Mouse (Mus musculus) intestine, embryonic 14.5 days (tissue): ENCODE results near the gene Foxred2. TPM values are rescaled to one million over a fixed set of nuclear protein-coding genes. Genes with fewer than 3 reads are reported as not detected.

ENCODE experiments used
- ATAC-seq: fragments of 200-750 bp; cut with Nextera tagmentation; replicated peaks from 2 replicates; pipeline ENCODE4 v1.8.0; 2017; ENCODE audit warnings: low read depth, moderate number of reproducible peaks, moderate TSS enrichment, moderate library complexity; ENCODE audit not compliant: low FRiP score, low TSS enrichment
- DNase-seq: peaks from one replicate; pipeline ENCODE4 v3.0.0-alpha.2; 2018; ENCODE audit warnings: low spot score
- H3K27ac ChIP-seq: fragments of 300-500 bp; sonication (generic); 2 replicates; pipeline ENCODE4 v1.5.1; 2014; ENCODE audit warnings: low read depth, mild to moderate bottlenecking, control low read depth
- H3K27me3 ChIP-seq: fragments of 300-500 bp; sonication (generic); replicated peaks from 2 replicates; pipeline ENCODE4 v1.6.1; 2014; ENCODE audit warnings: low read length, control low read depth; ENCODE audit not compliant: control insufficient read depth, insufficient read depth
- H3K36me3 ChIP-seq: fragments of 300-500 bp; sonication (generic); 2 replicates; pipeline ENCODE4 v1.6.1; 2014; ENCODE audit warnings: low read length, control low read depth; ENCODE audit not compliant: control insufficient read depth, insufficient read depth
- H3K4me1 ChIP-seq: fragments of 300-500 bp; sonication (generic); replicated peaks from 2 replicates; pipeline ENCODE4 v1.6.1; 2014; ENCODE audit warnings: low read length, control low read depth, mixed read lengths; ENCODE audit not compliant: control insufficient read depth, insufficient read depth
- H3K4me2 ChIP-seq: fragments of 300-500 bp; sonication (generic); 2 replicates; pipeline ENCODE4 v1.6.1; 2014; ENCODE audit warnings: low read length
- H3K4me3 ChIP-seq: fragments of 300-500 bp; sonication (generic); 2 replicates; pipeline ENCODE4 v1.5.1; 2014; ENCODE audit warnings: low read depth, low read length, control low read depth, mixed read lengths
- H3K9ac ChIP-seq: fragments of 300-500 bp; sonication (generic); 2 replicates; pipeline ENCODE4 v1.6.1; 2014; ENCODE audit warnings: mild to moderate bottlenecking, low read length
- H3K9me3 ChIP-seq: fragments of 300-500 bp; sonication (generic); 2 replicates; pipeline ENCODE4 v1.6.1; 2016; ENCODE audit warnings: low read length, control low read depth; ENCODE audit not compliant: control insufficient read depth
- WGBS: fragments of 180-500 bp; shearing (Covaris S2); extraction: QIAGEN DNeasy Blood & Tissue Kit; methylation state at CpG from one replicate; pipeline ENCODE4 v1.1.7; 2014; 5-methylcytosine and 5-hydroxymethylcytosine counted together
- polyA plus RNA-seq: library from polyadenylated mRNA; unstranded; fragments of >200 nt; fragmentation: Nextera tagmentation; extraction: Ambion mirVana; gene quantifications from 2 replicates; pipeline ENCODE4 v1.2.1, GENCODE M21; 2014

Foxred2 gene
- polyA plus RNA-seq, 1 experiment from 2014 or later = 4.7 TPM

DNA sequence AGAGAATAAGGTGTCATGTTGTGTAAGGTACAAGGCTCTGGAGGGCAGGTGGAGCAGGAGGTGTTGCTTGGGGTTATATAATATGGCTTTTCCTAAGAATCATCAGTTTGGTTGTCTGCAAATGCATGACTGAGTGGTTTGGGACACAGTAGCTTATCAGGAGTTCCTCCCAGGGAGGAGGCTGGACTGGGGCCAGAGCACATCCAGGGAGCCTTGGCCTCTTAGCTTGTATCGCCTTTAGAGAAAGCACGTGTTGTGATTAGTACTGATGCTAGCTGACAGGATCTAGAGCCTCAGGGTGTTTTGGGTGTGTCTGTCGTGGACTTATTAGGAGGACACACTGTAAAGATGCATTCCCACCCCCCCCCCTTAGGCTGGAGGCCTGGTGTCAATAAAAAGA, 21.1 kb upstream of the Foxred2 start:
- no peak overlapping the region for H3K9ac ChIP-seq
- WGBS = 67% methylated on average over 3 of the region's 3 CpGs
- ATAC-seq (no peak), DNase-seq (no peak)
- 0 out of 2 replicates have a peak, but pooled peaks cover 2% of the 10 kb centered on the region for H3K27me3 ChIP-seq
- H3K36me3 ChIP-seq = no peaks in the 10 kb centered on the region
- H3K4me2 ChIP-seq = no peak overlapping the region
- no peak overlapping the region for H3K4me3 ChIP-seq
- no peak overlapping the region for H3K27ac ChIP-seq
- no peaks in the 10 kb centered on the region for H3K4me1 ChIP-seq
- no peaks in the 10 kb centered on the region for H3K9me3 ChIP-seq

DNA sequence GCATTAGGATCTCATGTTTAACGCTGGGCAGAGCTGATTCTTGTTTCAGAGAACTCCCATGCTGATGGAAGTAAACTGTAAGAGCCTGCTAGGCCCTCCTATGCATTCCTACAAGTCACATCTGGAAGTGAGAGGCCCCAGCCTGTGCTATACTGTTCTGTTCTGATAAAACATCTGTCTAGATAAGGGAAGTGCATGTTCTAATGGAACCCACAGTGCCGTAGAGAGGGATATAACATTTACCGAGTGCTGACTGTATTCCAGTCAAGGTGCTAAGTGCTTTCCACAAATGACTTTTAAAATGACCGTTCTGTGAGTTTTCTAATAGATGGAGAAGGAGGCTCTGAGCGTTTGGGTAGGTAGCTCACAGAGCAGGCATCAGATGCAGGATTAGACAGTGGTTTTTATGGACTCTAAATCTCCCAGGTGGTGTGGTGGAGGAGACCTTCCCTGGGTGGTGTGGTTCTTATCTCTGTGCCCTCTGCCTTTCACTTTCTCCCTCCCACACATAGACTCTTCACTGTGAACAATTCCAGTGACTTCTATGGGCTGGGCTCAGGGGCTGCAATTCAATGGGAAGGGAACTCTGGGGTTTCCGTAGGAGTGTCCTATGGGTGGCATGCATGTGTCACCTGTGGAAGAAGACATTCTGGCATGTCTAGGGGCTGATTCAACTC, 17.8 kb upstream of the Foxred2 start:
- 75% methylated on average over 6 of the region's 6 CpGs for WGBS
- no peak for ATAC-seq
- no peak overlapping the region for H3K4me2 ChIP-seq

DNA sequence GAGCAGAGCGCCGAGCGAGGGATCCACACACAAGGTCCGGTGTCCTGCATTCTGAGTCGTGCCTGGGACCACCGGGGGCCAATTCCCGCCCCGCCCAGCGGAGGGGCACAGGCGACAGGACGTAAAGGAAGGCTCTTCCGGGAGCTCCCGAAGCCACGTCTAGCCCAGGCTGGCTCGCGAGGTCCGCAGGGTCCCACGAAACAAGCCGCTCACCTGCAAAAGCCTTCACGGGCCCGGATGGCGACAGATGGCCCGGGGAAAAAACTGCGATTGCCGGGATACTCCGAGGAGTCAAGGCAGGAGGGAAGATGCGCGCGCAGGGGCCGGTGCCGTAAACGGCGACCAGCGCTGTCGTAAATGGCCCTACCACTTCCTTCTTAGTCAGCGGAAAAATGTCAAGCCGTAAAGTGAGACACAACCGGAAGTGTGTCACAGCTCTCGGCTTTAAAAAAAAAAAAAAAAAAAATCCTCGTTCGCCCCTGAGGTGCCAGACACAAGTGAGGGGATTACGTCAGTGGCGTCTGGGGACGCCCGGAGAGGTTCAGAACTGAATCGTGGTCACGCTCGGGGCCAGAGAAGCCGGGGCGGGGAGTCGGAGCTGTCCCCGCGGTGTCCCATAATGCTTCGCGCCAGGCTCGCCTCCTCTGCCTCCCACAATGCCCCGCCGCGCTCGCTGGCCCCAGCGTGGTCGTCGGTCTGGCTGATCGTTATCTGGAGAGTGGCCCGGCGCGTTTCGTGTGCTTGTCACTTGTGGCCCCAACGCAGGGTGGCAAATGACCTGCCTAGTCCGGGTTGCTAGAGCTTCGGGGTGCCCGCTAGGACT, 14.2 kb upstream of the Foxred2 start, which contains the start of gene Eif3d:
Gene Eif3d, minus strand, starts transcription at position 344 of the 823 bp plus-strand sequence.
- peak within 1 kb of the TSS; percentile 100 for H3K27ac ChIP-seq
- H3K36me3 ChIP-seq = peaks cover 32% of the 10 kb centered on the region
- peaks cover 9% of the 10 kb centered on the region for H3K4me1 ChIP-seq
- H3K27me3 ChIP-seq = no peaks in the 10 kb centered on the region
- peak; percentile 98 for DNase-seq
- peak; percentile 86 for ATAC-seq
- WGBS = under 1% methylated on average over 72 of the region's 72 CpGs
- H3K9ac ChIP-seq = peak within 1 kb of the TSS; percentile 98
- no peaks in the 10 kb centered on the region for H3K9me3 ChIP-seq
- peak within 1 kb of the TSS; percentile 99 for H3K4me2 ChIP-seq
- H3K4me3 ChIP-seq = peak within 1 kb of the TSS; percentile 95

More for the DNA sequence above, 17.8 kb upstream of the Foxred2 start:
- no peaks in the 10 kb centered on the region for H3K36me3 ChIP-seq
- H3K27ac ChIP-seq = no peak overlapping the region
- H3K4me1 ChIP-seq = peaks cover 6% of the 10 kb centered on the region
- DNase-seq = no peak
- no peaks in the 10 kb centered on the region for H3K9me3 ChIP-seq
- H3K4me3 ChIP-seq = no peak overlapping the region
- H3K27me3 ChIP-seq = no peaks in the 10 kb centered on the region
- H3K9ac ChIP-seq = no peak overlapping the region

DNA sequence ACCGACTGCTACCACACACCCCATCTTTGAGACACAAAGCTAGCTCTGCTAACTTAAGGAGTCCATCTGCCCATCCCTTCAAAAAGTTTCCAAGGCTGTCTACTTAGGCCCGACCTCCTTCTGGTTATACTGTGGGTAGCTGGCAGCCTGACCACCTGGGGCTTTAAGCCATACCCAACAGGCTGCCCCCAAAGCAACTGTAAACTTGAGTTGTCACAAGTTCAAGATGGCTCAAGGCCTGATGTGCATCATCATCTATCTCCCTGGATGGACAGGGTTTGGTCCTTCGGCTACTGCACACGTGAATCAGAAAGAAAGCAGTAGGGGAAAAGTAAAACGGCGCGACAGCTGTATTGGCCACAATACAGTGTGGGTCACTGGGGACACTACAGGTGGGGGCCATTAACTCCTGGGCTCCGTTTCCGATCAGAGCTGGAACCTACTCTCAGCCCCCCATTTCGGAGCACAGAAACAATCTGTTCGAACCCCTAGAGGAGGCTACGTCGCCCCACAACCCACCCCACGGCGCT, 13.5 kb upstream of the Foxred2 start:
- WGBS = 3% methylated on average over 15 of the region's 15 CpGs

DNA sequence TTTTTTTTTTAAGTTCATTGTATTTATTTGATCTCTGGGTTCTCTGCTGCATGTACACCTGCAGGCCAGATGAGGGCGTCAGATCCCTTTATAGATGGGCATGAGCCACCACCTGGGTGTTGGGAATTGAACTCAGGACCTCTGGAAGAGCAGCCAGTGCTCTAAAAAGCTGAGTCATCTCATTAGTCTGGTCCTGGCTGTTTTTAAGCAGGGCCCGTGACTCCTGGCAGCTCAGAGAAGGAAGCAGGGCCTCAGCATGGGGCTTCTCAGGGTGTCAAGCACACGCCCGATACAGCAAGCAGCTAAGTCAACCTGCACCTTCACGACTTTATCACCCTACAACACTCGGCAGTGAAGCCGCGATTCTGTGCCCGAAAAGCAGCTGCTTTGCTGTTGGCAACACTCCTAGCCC, 8.6 kb upstream of the Foxred2 start:
- no peak overlapping the region for H3K9ac ChIP-seq
- ATAC-seq (no peak), DNase-seq (no peak)
- 85% methylated on average over 9 of the region's 9 CpGs for WGBS
- H3K4me1 ChIP-seq = peaks cover 9% of the 10 kb centered on the region
- H3K4me2 ChIP-seq = no peak overlapping the region
- no peak overlapping the region for H3K27ac ChIP-seq
- peaks cover 87% of the 10 kb centered on the region for H3K36me3 ChIP-seq
- H3K27me3 ChIP-seq = no peaks in the 10 kb centered on the region
- H3K4me3 ChIP-seq = no peak overlapping the region
- no peaks in the 10 kb centered on the region for H3K9me3 ChIP-seq

More for the DNA sequence above, 13.5 kb upstream of the Foxred2 start:
- peaks cover 38% of the 10 kb centered on the region for H3K36me3 ChIP-seq
- H3K4me2 ChIP-seq = peak overlapping the region; percentile 99
- H3K9me3 ChIP-seq = no peaks in the 10 kb centered on the region
- H3K27me3 ChIP-seq = no peaks in the 10 kb centered on the region
- H3K4me1 ChIP-seq = peaks cover 9% of the 10 kb centered on the region
- ATAC-seq = peak; percentile 51
- peak overlapping the region; percentile 100 for H3K27ac ChIP-seq
- DNase-seq = peak; percentile 57
- peak overlapping the region; percentile 95 for H3K4me3 ChIP-seq
- H3K9ac ChIP-seq = peak overlapping the region; percentile 98

DNA sequence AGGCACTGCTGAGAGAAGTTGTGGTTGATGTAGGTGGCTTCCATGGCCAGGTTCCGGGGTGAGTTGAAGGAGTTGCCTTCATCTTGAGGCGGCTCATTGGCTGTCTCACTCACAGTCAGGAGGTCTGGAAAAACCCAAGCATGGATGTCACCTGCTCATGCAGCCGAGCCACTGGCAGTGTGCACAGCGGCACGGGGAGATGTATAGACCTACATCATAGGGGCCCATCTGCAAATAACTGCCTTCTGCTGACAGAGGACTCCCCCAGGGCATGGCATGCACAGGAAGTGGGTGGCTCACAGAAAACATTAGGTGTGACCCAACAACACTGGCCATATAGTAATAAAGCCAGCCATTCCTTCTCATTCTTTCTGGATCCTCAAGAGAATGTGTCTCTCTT, 5.9 kb upstream of the Foxred2 start:
- ATAC-seq (no peak), DNase-seq (no peak)
- Histone ChIP-seq H3K9me3 (no peaks in the 10 kb centered on the region), H3K9ac (no peak overlapping the region), H3K4me2 (no peak overlapping the region), H3K4me1 (no peaks in the 10 kb centered on the region), H3K36me3 (peaks cover 94% of the 10 kb centered on the region), H3K27ac (no peak overlapping the region), H3K27me3 (no peaks in the 10 kb centered on the region), H3K4me3 (no peak overlapping the region)
- 92% methylated on average over 5 of the region's 5 CpGs for WGBS

DNA sequence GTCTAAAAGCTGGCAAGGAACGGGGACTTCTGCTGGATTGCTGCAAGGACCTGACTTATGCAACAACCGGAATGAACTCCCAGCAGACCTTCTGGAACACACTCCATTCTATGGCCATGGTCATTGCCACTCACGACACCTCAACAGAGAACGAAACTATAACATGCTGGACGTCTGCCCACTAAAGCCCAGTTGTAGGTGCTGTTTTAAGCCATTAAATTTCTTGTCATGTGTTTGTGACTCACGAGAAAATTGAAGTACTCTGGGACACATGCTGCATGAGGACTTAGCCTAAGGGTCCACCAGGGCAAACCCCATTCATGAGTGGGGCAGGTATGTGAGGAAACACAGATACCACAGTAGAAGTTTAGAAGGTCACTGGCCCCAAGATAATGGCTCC, 4.2 kb upstream of the Foxred2 start:
- Histone ChIP-seq H3K4me3 (no peak overlapping the region), H3K9ac (no peak overlapping the region), H3K4me1 (peaks cover 6% of the 10 kb centered on the region; the same call in 1 of the 2 replicates), H3K9me3 (no peaks in the 10 kb centered on the region), H3K27me3 (peaks cover 7% of the 10 kb centered on the region), H3K4me2 (no peak overlapping the region), H3K27ac (no peak overlapping the region), H3K36me3 (peaks cover 76% of the 10 kb centered on the region)
- 91% methylated on average over 6 of the region's 6 CpGs for WGBS
- DNase-seq (no peak), ATAC-seq (no peak)

DNA sequence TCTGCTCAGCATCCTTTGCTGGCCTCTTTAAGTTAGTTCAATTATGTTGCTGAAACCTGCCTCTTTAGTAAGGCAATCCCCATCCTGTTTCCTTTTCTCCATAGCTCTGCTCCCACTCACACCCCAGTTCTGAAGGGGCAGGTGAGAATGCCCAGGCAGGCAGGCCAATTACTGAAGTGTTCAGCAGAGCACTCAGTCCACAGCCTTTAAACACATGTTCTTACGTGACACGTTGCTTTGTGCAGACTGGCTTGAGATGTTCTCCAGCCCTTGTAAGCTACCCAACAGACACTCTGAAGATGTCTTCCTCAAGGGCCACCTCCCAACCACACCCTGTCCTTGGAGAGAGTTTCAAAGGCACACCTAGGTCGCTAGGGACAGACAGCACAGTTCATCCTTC, 1.5 kb upstream of the Foxred2 start:
- WGBS = 57% methylated on average over 3 of the region's 3 CpGs
- no peak overlapping the region for H3K4me2 ChIP-seq
- peaks cover 50% of the 10 kb centered on the region for H3K36me3 ChIP-seq
- no peak overlapping the region for H3K9ac ChIP-seq
- no peak for DNase-seq
- peaks cover 6% of the 10 kb centered on the region; the same call in 1 of the 2 replicates for H3K4me1 ChIP-seq
- no peaks in the 10 kb centered on the region for H3K9me3 ChIP-seq
- H3K27me3 ChIP-seq = peaks cover 15% of the 10 kb centered on the region
- no peak overlapping the region for H3K4me3 ChIP-seq
- no peak for ATAC-seq
- no peak overlapping the region for H3K27ac ChIP-seq
